In the genomic region with DNA sequence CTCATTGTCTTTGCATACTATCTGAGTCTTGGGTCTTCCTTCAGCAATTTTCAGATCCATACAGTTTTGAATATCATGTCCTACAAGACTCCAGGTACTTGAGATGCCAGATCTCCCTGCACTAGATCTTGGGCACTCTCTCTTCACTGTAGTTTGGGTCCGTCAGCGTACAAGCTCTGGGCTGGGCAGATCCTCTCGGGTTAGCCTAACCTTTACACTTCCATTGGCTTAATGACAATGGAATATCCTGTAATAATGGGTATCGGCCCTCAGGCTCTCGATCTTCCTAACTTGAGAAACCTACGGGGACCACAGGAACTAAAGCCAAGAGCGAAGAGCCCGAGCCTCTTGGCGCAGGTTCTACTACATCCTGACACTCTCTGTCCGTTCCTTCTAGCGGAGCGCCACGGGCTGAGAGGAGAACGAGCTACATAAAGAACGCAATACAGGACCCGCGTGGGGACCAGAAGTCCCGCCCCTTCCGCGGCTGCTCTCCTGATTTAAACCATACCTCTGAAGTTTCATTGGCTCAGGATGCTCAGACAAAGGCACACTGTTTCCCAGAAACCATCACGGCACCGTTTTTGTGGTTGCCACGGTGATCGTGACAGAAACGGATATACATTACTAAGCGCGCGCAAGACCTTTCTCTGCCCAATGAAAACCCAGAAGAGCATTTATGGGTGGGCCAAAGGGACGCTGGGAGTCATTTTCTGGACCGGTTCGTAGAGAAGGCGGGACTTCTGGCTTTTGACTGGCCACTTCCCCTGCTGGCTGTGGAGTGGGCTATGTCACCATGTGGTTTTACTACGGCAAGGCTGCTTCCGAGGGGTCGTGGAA, we compare ENCODE assay signal across 8 mouse cellular contexts. TPM values are rescaled to one million over a fixed set of nuclear protein-coding genes. Genes with fewer than 3 reads are reported as not detected.
DNase-seq lines count a peak whose midpoint lies in the region; ATAC-seq and TF ChIP-seq lines count a peak whose summit lies in the region.

No protein-coding gene starts in this region.

- no peak for TF ChIP-seq POLR2A in liver, adult 2 months (IDR thresholded peaks at IDR 0.05; ENCODE audit: extremely low read depth, insufficient read depth, low read length)
- TF ChIP-seq POLR2A in myocyte (IDR thresholded peaks at IDR 0.05; ENCODE audit: insufficient read length, low read depth), result peak; percentile 67

- no peaks in the 10 kb centered on the region for H3K79me2 ChIP-seq in liver, adult 2 months (ENCODE audit: control insufficient read depth, insufficient read depth, low read length)
- H3K79me2 ChIP-seq in myocyte (ENCODE audit: control insufficient read depth, insufficient read depth), result no peaks in the 10 kb centered on the region

- no peaks in the 10 kb centered on the region for H3K9me3 ChIP-seq in heart, embryonic 11.5 days (replicated peaks; ENCODE audit: control insufficient read depth, low read length)
- no peaks in the 10 kb centered on the region for H3K9me3 ChIP-seq in kidney, embryonic 16.5 days (ENCODE audit: low read length)

- H3K27ac ChIP-seq in heart, embryonic 11.5 days (ENCODE audit: low read depth, low read length), result peak overlapping the region; percentile 61
- peak overlapping the region; percentile 84 for H3K27ac ChIP-seq in kidney, embryonic 16.5 days (ENCODE audit: low read length)
- H3K27ac ChIP-seq in liver, adult 2 months (replicated peaks; ENCODE audit: insufficient read depth, low read depth, low read length), result peak overlapping the region; percentile 25

- 11% methylated on average over 35 of the region's 35 CpGs for WGBS in heart, embryonic 11.5 days (ENCODE audit: insufficient replicate concordance)
- 6% methylated on average over 35 of the region's 35 CpGs for WGBS in kidney, embryonic 16.5 days
- 11% methylated on average over 35 of the region's 35 CpGs for WGBS in liver, adult 2 months

- peak overlapping the region; percentile 40 for H3K4me3 ChIP-seq in heart, embryonic 11.5 days (ENCODE audit: low read depth, low read length)
- peak overlapping the region; percentile 61 for H3K4me3 ChIP-seq in kidney, embryonic 16.5 days (ENCODE audit: low read length)
- peak overlapping the region; percentile 44 for H3K4me3 ChIP-seq in liver, adult 2 months (ENCODE audit: insufficient read depth, low read depth, low read length)
- H3K4me3 ChIP-seq in myocyte, result peak overlapping the region; percentile 39

- DNase-seq in A20 (ENCODE audit: low read depth, low spot score), result peak; percentile 96
- peak; percentile 99 for DNase-seq in brain, adult 2 months (ENCODE audit: low read depth, low spot score)
- DNase-seq in liver, adult 2 months (ENCODE audit: extremely low read depth, low read depth, low spot score), result peak; percentile 81
- DNase-seq in splenic B cell, adult 2 months (ENCODE audit: low read depth, low spot score), result peak; percentile 98

- peak overlapping the region; percentile 44 for H3K9ac ChIP-seq in heart, embryonic 11.5 days (ENCODE audit: low read depth, low read length)
- H3K9ac ChIP-seq in kidney, embryonic 16.5 days (replicated peaks; ENCODE audit: low read length), result peak overlapping the region; percentile 80
- H3K9ac ChIP-seq in liver, adult 2 months (ENCODE audit: low read depth, low read length), result peak overlapping the region; percentile 44

- H3ac ChIP-seq in myocyte (ENCODE audit: control insufficient read depth, insufficient read length), result peak overlapping the region; percentile 22

- no peaks in the 10 kb centered on the region for H3K27me3 ChIP-seq in heart, embryonic 11.5 days (ENCODE audit: control insufficient read depth, insufficient read depth, low read length)
- H3K27me3 ChIP-seq in kidney, embryonic 16.5 days (ENCODE audit: insufficient read depth, low read length), result no peaks in the 10 kb centered on the region
- H3K27me3 ChIP-seq in liver, adult 2 months (ENCODE audit: control insufficient read depth, insufficient read depth, low read length), result no peaks in the 10 kb centered on the region
- H3K27me3 ChIP-seq in myocyte (ENCODE audit: control insufficient read depth, insufficient read depth, insufficient read length), result no peaks in the 10 kb centered on the region
- no peaks in the 10 kb centered on the region for H3K27me3 ChIP-seq in splenic B cell, adult 2 months (ENCODE audit: control insufficient read depth, insufficient read depth, low read length, poor library complexity, severe bottlenecking)

- no peak for TF ChIP-seq CTCF in liver, adult 2 months (IDR thresholded peaks at IDR 0.05; ENCODE audit: low read depth, low read length)

- peak overlapping the region; percentile 68 for H3K4me2 ChIP-seq in heart, embryonic 11.5 days
- H3K4me2 ChIP-seq in kidney, embryonic 16.5 days (replicated peaks; ENCODE audit: low read depth, low read length), result peak overlapping the region; percentile 94
- H3K4me2 ChIP-seq in myocyte (ENCODE audit: low read depth), result peak overlapping the region; percentile 97

- 0 out of 2 replicates have a peak, but pooled peaks cover 3% of the 10 kb centered on the region for H3K4me1 ChIP-seq in heart, embryonic 11.5 days (ENCODE audit: control insufficient read depth, insufficient read depth, low read length)
- H3K4me1 ChIP-seq in kidney, embryonic 16.5 days (ENCODE audit: insufficient read depth, low read length), result peaks cover 9% of the 10 kb centered on the region
- peaks cover 2% of the 10 kb centered on the region for H3K4me1 ChIP-seq in liver, adult 2 months (ENCODE audit: control insufficient read depth, insufficient read depth, low read length)

- no peaks in the 10 kb centered on the region for H3K36me3 ChIP-seq in heart, embryonic 11.5 days (ENCODE audit: control insufficient read depth, insufficient read depth, low read length)
- no peaks in the 10 kb centered on the region for H3K36me3 ChIP-seq in kidney, embryonic 16.5 days (ENCODE audit: insufficient read depth, low read length)
- H3K36me3 ChIP-seq in liver, adult 2 months (ENCODE audit: control insufficient read depth, insufficient read depth, low read length), result no peaks in the 10 kb centered on the region
- no peaks in the 10 kb centered on the region for H3K36me3 ChIP-seq in myocyte (ENCODE audit: control insufficient read depth, insufficient read depth)
- no peaks in the 10 kb centered on the region for H3K36me3 ChIP-seq in splenic B cell, adult 2 months (ENCODE audit: control insufficient read depth, insufficient read depth, low read length, poor library complexity, severe bottlenecking)

- ATAC-seq in erythroblast, adult 5-6 weeks (replicated peaks; ENCODE audit: low FRiP score, poor library complexity, severe bottlenecking), result peak; percentile 98
- peak; percentile 95 for ATAC-seq in heart, embryonic 11.5 days (replicated peaks; ENCODE audit: insufficient number of reproducible peaks, low FRiP score, low TSS enrichment)
- ATAC-seq in kidney, embryonic 16.5 days (ENCODE audit: low FRiP score, low TSS enrichment), result peak; percentile 98

TF ChIP-seq in myocyte, 11 proteins besides CTCF, POLR2A, EP300 and RAD21:
- TF ChIP-seq MAX (IDR thresholded peaks at IDR 0.05; ENCODE audit: low read depth) (no peak), POLR2AphosphoS2 (IDR thresholded peaks at IDR 0.05; ENCODE audit: insufficient read length, low read depth) (peak; percentile 74)
TF ChIP-seq in myocyte: peak in this region for 1.

RNA-seq across cellular contexts. Expression of a gene that starts 16.4 kb away (rescaled TPM):
- 2.1 and 2.3 TPM in 2 replicates for total RNA-seq in erythroblast, adult 5-6 weeks (2015; ENCODE audit: low replicate concordance)
- total RNA-seq in erythroblast, adult 5-6 weeks (2017; ENCODE audit: low replicate concordance), result 2.1 and 2.5 TPM in 2 replicates
- polyA plus RNA-seq in heart, embryonic 11.5 days (2014; fragmentation: Nextera tagmentation; extraction: Ambion mirVana), result 6.8 and 7.1 TPM in 2 replicates
- polyA plus RNA-seq in kidney, embryonic 16.5 days (2015; fragmentation: Nextera tagmentation; extraction: Ambion mirVana), result 10.4 and 12.1 TPM in 2 replicates
- 3.9 and 4.1 TPM in 2 replicates for total RNA-seq in liver, adult 2 months (2014; rRNA removed)
- polyA plus RNA-seq in liver, adult 2 months (2012; rRNA removed), result 3.4 and 5.2 TPM in 2 replicates
- 1.9 TPM for polyA plus RNA-seq in myocyte (2012; fragmentation: generic; extraction: Trizol)

RNA-seq across cellular contexts. Expression of a gene that starts 22.0 kb away (rescaled TPM):
- total RNA-seq in erythroblast, adult 5-6 weeks (2015; ENCODE audit: low replicate concordance), result not detected in 2 replicates
- not detected in 2 replicates for total RNA-seq in erythroblast, adult 5-6 weeks (2017; ENCODE audit: low replicate concordance)
- 0.53 and 0.65 TPM in 2 replicates for polyA plus RNA-seq in heart, embryonic 11.5 days (2014; fragmentation: Nextera tagmentation; extraction: Ambion mirVana)
- 0.46 and 0.60 TPM in 2 replicates for polyA plus RNA-seq in kidney, embryonic 16.5 days (2015; fragmentation: Nextera tagmentation; extraction: Ambion mirVana)
- 0.09 and 0.47 TPM in 2 replicates for total RNA-seq in liver, adult 2 months (2014; rRNA removed)
- polyA plus RNA-seq in liver, adult 2 months (2012; rRNA removed), result 0.45 and 0.65 TPM in 2 replicates
- 0.91 TPM for polyA plus RNA-seq in myocyte (2012; fragmentation: generic; extraction: Trizol)

RNA-seq across cellular contexts. Expression of a gene that starts 27.2 kb away (rescaled TPM):
- total RNA-seq in erythroblast, adult 5-6 weeks (2015; ENCODE audit: low replicate concordance), result 474 and 662 TPM in 2 replicates
- total RNA-seq in erythroblast, adult 5-6 weeks (2017; ENCODE audit: low replicate concordance), result 156 and 203 TPM in 2 replicates
- 659 and 704 TPM in 2 replicates for polyA plus RNA-seq in heart, embryonic 11.5 days (2014; fragmentation: Nextera tagmentation; extraction: Ambion mirVana)
- polyA plus RNA-seq in kidney, embryonic 16.5 days (2015; fragmentation: Nextera tagmentation; extraction: Ambion mirVana), result 983 and 1,044 TPM in 2 replicates
- total RNA-seq in liver, adult 2 months (2014; rRNA removed), result 773 and 998 TPM in 2 replicates
- polyA plus RNA-seq in liver, adult 2 months (2012; rRNA removed), result 789 and 798 TPM in 2 replicates
- 2,432 TPM for polyA plus RNA-seq in myocyte (2012; fragmentation: generic; extraction: Trizol)

RNA-seq across cellular contexts. Expression of a gene that starts 28.4 kb away (rescaled TPM):
- total RNA-seq in erythroblast, adult 5-6 weeks (2015; ENCODE audit: low replicate concordance), result 1.3 TPM in 1 of 2 replicates, not detected in the other
- total RNA-seq in erythroblast, adult 5-6 weeks (2017; ENCODE audit: low replicate concordance), result 0.51 and 1.3 TPM in 2 replicates
- polyA plus RNA-seq in heart, embryonic 11.5 days (2014; fragmentation: Nextera tagmentation; extraction: Ambion mirVana), result 4.3 and 5.5 TPM in 2 replicates
- polyA plus RNA-seq in kidney, embryonic 16.5 days (2015; fragmentation: Nextera tagmentation; extraction: Ambion mirVana), result 12.4 and 14.4 TPM in 2 replicates
- 1.3 and 1.4 TPM in 2 replicates for total RNA-seq in liver, adult 2 months (2014; rRNA removed)
- 1.9 and 3.6 TPM in 2 replicates for polyA plus RNA-seq in liver, adult 2 months (2012; rRNA removed)
- polyA plus RNA-seq in myocyte (2012; fragmentation: generic; extraction: Trizol), result 1.7 TPM

RNA-seq across cellular contexts. Expression of a gene that starts 48.7 kb away (rescaled TPM):
- not detected in 2 replicates for total RNA-seq in erythroblast, adult 5-6 weeks (2015; ENCODE audit: low replicate concordance)
- total RNA-seq in erythroblast, adult 5-6 weeks (2017; ENCODE audit: low replicate concordance), result not detected in 2 replicates
- polyA plus RNA-seq in heart, embryonic 11.5 days (2014; fragmentation: Nextera tagmentation; extraction: Ambion mirVana), result not detected in 2 replicates
- polyA plus RNA-seq in kidney, embryonic 16.5 days (2015; fragmentation: Nextera tagmentation; extraction: Ambion mirVana), result 0.11 and 0.40 TPM in 2 replicates
- 1,289 and 1,401 TPM in 2 replicates for total RNA-seq in liver, adult 2 months (2014; rRNA removed)
- 1,497 and 1,713 TPM in 2 replicates for polyA plus RNA-seq in liver, adult 2 months (2012; rRNA removed)
- not detected for polyA plus RNA-seq in myocyte (2012; fragmentation: generic; extraction: Trizol)

Comparison
In these comparisons a context has a peak if more than half of its experiments do, and no peak if none do; other contexts are left out.
1. Peak in every context shown above with its lines: DNase-seq, ATAC-seq, H3K4me3 ChIP-seq and H3K27ac ChIP-seq.
2. H3K27ac ChIP-seq: peak in every context shown above with its lines; median percentile 84 in kidney, embryonic 16.5 days; 61 in heart, embryonic 11.5 days; 25 in liver, adult 2 months.